Mouse (Mus musculus): ENCODE results near the gene Cnga2.

DNA sequence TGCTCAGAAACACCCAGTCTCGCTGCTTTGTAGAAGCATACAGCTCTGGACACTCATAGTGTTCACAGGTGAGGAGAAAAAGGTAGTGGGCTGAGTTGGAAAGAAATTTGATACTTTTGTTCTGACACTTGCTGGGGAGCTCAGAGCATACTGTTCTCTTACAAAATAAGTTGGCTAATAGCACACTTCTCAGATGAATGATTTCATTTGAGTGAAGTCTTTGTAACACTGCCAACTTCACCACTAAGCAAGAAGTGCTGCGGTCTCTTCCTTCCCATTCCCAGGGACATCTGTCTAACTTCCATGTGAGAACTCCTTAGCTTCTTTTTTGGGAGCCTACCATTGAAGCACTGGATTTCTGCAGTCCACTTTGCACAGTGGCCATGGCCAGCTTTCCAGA is 8.4 kb upstream of the Cnga2 start:
- no peak for TF ChIP-seq POLR2A (IDR thresholded peaks at IDR 0.05; ENCODE audit: low read depth, low read length)
- TF ChIP-seq CTCF (IDR thresholded peaks at IDR 0.05; ENCODE audit: borderline replicate concordance, insufficient read depth, low read length), result no peak
